8 mouse cellular contexts compared by ENCODE assay signal in genomic region chr14:50806469-50806868, GRCm38 (mm10). TPM values are rescaled to one million over a fixed set of nuclear protein-coding genes. Genes with fewer than 3 reads are reported as not detected.
DNase-seq lines count a peak whose midpoint lies in the region; ATAC-seq lines count a peak whose summit lies in the region.
"Not testable (repeated sequence)": the region's sequence is repeated elsewhere in the genome, so short reads cannot be mapped to it uniquely, and the experiment has no call there.
"Had no signal": no experiment of that assay in that cellular context is flagged by ENCODE, and none has a peak within 500 bp of the region (broad histone marks: within the 10 kb centered on the region; RNA-seq: fewer than 3 reads in every experiment).

No protein-coding gene starts in this region.

- not testable (repeated sequence) for H3K9me3 ChIP-seq in erythroblast, embryonic 14.5 days (ENCODE audit: control insufficient read depth, low read length); hindbrain, embryonic 13.5 days; kidney, embryonic 15.5 days (replicated peaks); liver, embryonic 12.5 days (replicated peaks); megakaryocyte, embryonic 14.5 days; neural tube, embryonic 12.5 days

- not testable (repeated sequence) for H3K9ac ChIP-seq in hindbrain, embryonic 13.5 days; kidney, embryonic 15.5 days; neural tube, embryonic 12.5 days
- peak overlapping the region; percentile 85; the same call in 1 of the 2 replicates for H3K9ac ChIP-seq in liver, embryonic 12.5 days

- H3K4me1 ChIP-seq in erythroblast, embryonic 14.5 days (ENCODE audit: control insufficient read depth), result peaks cover 64% of the 10 kb centered on the region
- not testable (repeated sequence) for H3K4me1 ChIP-seq in hindbrain, embryonic 13.5 days (replicated peaks); kidney, embryonic 15.5 days; neural tube, embryonic 12.5 days
- peaks cover 34% of the 10 kb centered on the region for H3K4me1 ChIP-seq in liver, embryonic 12.5 days
- H3K4me1 ChIP-seq in megakaryocyte, embryonic 14.5 days, result peaks cover 29% of the 10 kb centered on the region

- DNase-seq in heart, adult 11 months, result peak; percentile 74

- H3K4me3 ChIP-seq in erythroblast, embryonic 14.5 days (replicated peaks), result peak overlapping the region; percentile 73
- H3K4me3 ChIP-seq in hindbrain, embryonic 13.5 days, result peak overlapping the region; percentile 53; the same call in 1 of the 2 replicates
- H3K4me3 ChIP-seq in kidney, embryonic 15.5 days (replicated peaks); neural tube, embryonic 12.5 days: not testable (repeated sequence)
- peak overlapping the region; percentile 70 for H3K4me3 ChIP-seq in liver, embryonic 12.5 days
- peak overlapping the region; percentile 38 for H3K4me3 ChIP-seq in megakaryocyte, embryonic 14.5 days (replicated peaks)

- H3K36me3 ChIP-seq in erythroblast, embryonic 14.5 days (ENCODE audit: control insufficient read depth), result peaks cover 30% of the 10 kb centered on the region
- peaks cover 11% of the 10 kb centered on the region for H3K36me3 ChIP-seq in hindbrain, embryonic 13.5 days
- H3K36me3 ChIP-seq in kidney, embryonic 15.5 days, result peaks cover 17% of the 10 kb centered on the region
- H3K36me3 ChIP-seq in liver, embryonic 12.5 days, result peaks cover 16% of the 10 kb centered on the region
- H3K36me3 ChIP-seq in megakaryocyte, embryonic 14.5 days (replicated peaks; ENCODE audit: low read length), result peaks cover 16% of the 10 kb centered on the region
- not testable (repeated sequence) for H3K36me3 ChIP-seq in neural tube, embryonic 12.5 days

- H3K4me2 ChIP-seq in hindbrain, embryonic 13.5 days, result peak overlapping the region; percentile 52
- peak overlapping the region; percentile 61 for H3K4me2 ChIP-seq in kidney, embryonic 15.5 days
- peak overlapping the region; percentile 73 for H3K4me2 ChIP-seq in liver, embryonic 12.5 days
- H3K4me2 ChIP-seq in neural tube, embryonic 12.5 days (replicated peaks), result peak overlapping the region; percentile 55; the same call in 1 of the 2 replicates

- 93% methylated on average over 5 of the region's 5 CpGs for WGBS in hindbrain, embryonic 13.5 days
- 90% methylated on average over 5 of the region's 5 CpGs for WGBS in kidney, embryonic 15.5 days
- WGBS in liver, embryonic 12.5 days (ENCODE audit: insufficient replicate concordance), result 79% methylated on average over 5 of the region's 5 CpGs
- WGBS in neural tube, embryonic 12.5 days, result 91% methylated on average over 5 of the region's 5 CpGs

- ATAC-seq in hindbrain, embryonic 13.5 days (ENCODE audit: low FRiP score); kidney, embryonic 15.5 days (replicated peaks; ENCODE audit: low FRiP score); liver, embryonic 12.5 days; neural tube, embryonic 12.5 days (ENCODE audit: low FRiP score, low read depth): not testable (repeated sequence)

- H3K27ac ChIP-seq in hindbrain, embryonic 13.5 days; kidney, embryonic 15.5 days; neural tube, embryonic 12.5 days: not testable (repeated sequence)
- H3K27ac ChIP-seq in liver, embryonic 12.5 days, result peak overlapping the region; percentile 91

- not testable (repeated sequence) for H3K27me3 ChIP-seq in erythroblast, embryonic 14.5 days (ENCODE audit: control insufficient read depth); hindbrain, embryonic 13.5 days; kidney, embryonic 15.5 days; liver, embryonic 12.5 days (replicated peaks); megakaryocyte, embryonic 14.5 days (replicated peaks); neural tube, embryonic 12.5 days (replicated peaks)

RNA-seq across cellular contexts. Expression of gene Ccnb1ip1, which starts 1.1 kb away (rescaled TPM):
- 0.06 and 0.08 TPM in 2 replicates for polyA plus RNA-seq in erythroblast, embryonic 14.5 days (2012)
- not detected in 2 replicates for polyA plus RNA-seq in hindbrain, embryonic 13.5 days (2015; fragmentation: Nextera tagmentation; extraction: Ambion mirVana)
- not detected in 2 replicates for polyA plus RNA-seq in kidney, embryonic 15.5 days (2015; fragmentation: Nextera tagmentation; extraction: Ambion mirVana)
- not detected in 2 replicates for polyA plus RNA-seq in liver, embryonic 12.5 days (2016; fragmentation: Nextera tagmentation; extraction: Ambion mirVana)
- polyA plus RNA-seq in megakaryocyte, embryonic 14.5 days (2012; ENCODE audit: insufficient read depth, low replicate concordance), result not detected in 2 replicates
- polyA plus RNA-seq in neural tube, embryonic 12.5 days (2016; fragmentation: Nextera tagmentation; extraction: Ambion mirVana), result not detected in 2 replicates
- polyA plus RNA-seq: neural tube, embryonic 11.5 days had no signal

RNA-seq across cellular contexts. Expression of gene Parp2, which starts 1.2 kb away (rescaled TPM):
- polyA plus RNA-seq in erythroblast, embryonic 14.5 days (2012), result 0.41 and 0.54 TPM in 2 replicates
- 42.0 and 44.0 TPM in 2 replicates for polyA plus RNA-seq in hindbrain, embryonic 13.5 days (2015; fragmentation: Nextera tagmentation; extraction: Ambion mirVana)
- polyA plus RNA-seq in kidney, embryonic 15.5 days (2015; fragmentation: Nextera tagmentation; extraction: Ambion mirVana), result 64.9 and 65.6 TPM in 2 replicates
- 44.8 and 45.8 TPM in 2 replicates for polyA plus RNA-seq in liver, embryonic 12.5 days (2016; fragmentation: Nextera tagmentation; extraction: Ambion mirVana)
- 3.0 TPM in 1 of 2 replicates, not detected in the other for polyA plus RNA-seq in megakaryocyte, embryonic 14.5 days (2012; ENCODE audit: insufficient read depth, low replicate concordance)
- 51.3 and 58.6 TPM in 2 replicates for polyA plus RNA-seq in neural tube, embryonic 12.5 days (2016; fragmentation: Nextera tagmentation; extraction: Ambion mirVana)

RNA-seq across cellular contexts. Expression of gene Ttc5, which starts 21.1 kb away (rescaled TPM):
- 0.35 and 0.69 TPM in 2 replicates for polyA plus RNA-seq in erythroblast, embryonic 14.5 days (2012)
- 121 and 133 TPM in 2 replicates for polyA plus RNA-seq in hindbrain, embryonic 13.5 days (2015; fragmentation: Nextera tagmentation; extraction: Ambion mirVana)
- polyA plus RNA-seq in kidney, embryonic 15.5 days (2015; fragmentation: Nextera tagmentation; extraction: Ambion mirVana), result 74.4 and 78.5 TPM in 2 replicates
- 27.3 and 27.9 TPM in 2 replicates for polyA plus RNA-seq in liver, embryonic 12.5 days (2016; fragmentation: Nextera tagmentation; extraction: Ambion mirVana)
- 17.7 and 40.8 TPM in 2 replicates for polyA plus RNA-seq in megakaryocyte, embryonic 14.5 days (2012; ENCODE audit: insufficient read depth, low replicate concordance)
- 102 and 110 TPM in 2 replicates for polyA plus RNA-seq in neural tube, embryonic 12.5 days (2016; fragmentation: Nextera tagmentation; extraction: Ambion mirVana)

Comparison
In these comparisons a context has a peak if more than half of its experiments do, and no peak if none do; other contexts are left out.
1. RNA of gene Parp2, which starts 1.2 kb away (polyA plus RNA-seq): 64.9 to 65.6 TPM in kidney, embryonic 15.5 days, 51.3 to 58.6 TPM in neural tube, embryonic 12.5 days, 44.8 to 45.8 TPM in liver, embryonic 12.5 days and 42.0 to 44.0 TPM in hindbrain, embryonic 13.5 days; 3.0 TPM in megakaryocyte, embryonic 14.5 days and 0.41 to 0.54 TPM in erythroblast, embryonic 14.5 days; every median in the first group is over 10 times any median in the second.
2. RNA of gene Ttc5, which starts 21.1 kb away (polyA plus RNA-seq): 121 to 133 TPM in hindbrain, embryonic 13.5 days, 102 to 110 TPM in neural tube, embryonic 12.5 days, 74.4 to 78.5 TPM in kidney, embryonic 15.5 days, 27.3 to 27.9 TPM in liver, embryonic 12.5 days and 17.7 to 40.8 TPM in megakaryocyte, embryonic 14.5 days; 0.35 to 0.69 TPM in erythroblast, embryonic 14.5 days; every median in the first group is over 10 times any median in the second.
3. Peak in every context shown above with its lines, with median percentiles within 50 percentile points of each other: H3K4me2 ChIP-seq.